Mouse (Mus musculus) thymus, adult 2 months (tissue): ENCODE measurements around the gene Nmu.

Source experiments
- CTCF ChIP-seq: fragments of 200-500 bp; IDR thresholded peaks from 2 replicates; pipeline ENCODE4 v1.5.1; 2012; ENCODE audit warnings: mild to moderate bottlenecking, control low read depth, low read length, moderate library complexity, borderline replicate concordance; ENCODE audit not compliant: control insufficient read depth, poor library complexity, insufficient read depth; ENCODE audit errors: extremely low read depth
- POLR2A ChIP-seq: fragments of 200-500 bp; IDR thresholded peaks from 2 replicates; pipeline ENCODE4 v1.6.1; 2012; ENCODE audit warnings: mild to moderate bottlenecking, low read length, control low read depth, moderate library complexity; ENCODE audit not compliant: control insufficient read depth, poor library complexity, insufficient read depth; ENCODE audit errors: extremely low read depth

- TF ChIP-seq CTCF, result no peak
- no peak for TF ChIP-seq POLR2A
Measured at GRCm38 (mm10) chr5:76308206-76308605, 55.4 kb downstream of the Nmu start.
